Mouse (Mus musculus) right cerebral cortex, postnatal 36 days (tissue): ENCODE measurements around the gene Kmt2e.
"Not testable (repeated sequence)": the region's sequence is repeated elsewhere in the genome, so short reads cannot be mapped to it uniquely, and the experiment has no call there.

ENCODE experiments used
- DNase-seq, 2 experiments: peaks; one replicate each; pipeline ENCODE4 v3.0.0; 2022; ENCODE audit warnings: low spot score in 2 of 2, mixed read lengths in 1 of 2

Kmt2e gene

DNA sequence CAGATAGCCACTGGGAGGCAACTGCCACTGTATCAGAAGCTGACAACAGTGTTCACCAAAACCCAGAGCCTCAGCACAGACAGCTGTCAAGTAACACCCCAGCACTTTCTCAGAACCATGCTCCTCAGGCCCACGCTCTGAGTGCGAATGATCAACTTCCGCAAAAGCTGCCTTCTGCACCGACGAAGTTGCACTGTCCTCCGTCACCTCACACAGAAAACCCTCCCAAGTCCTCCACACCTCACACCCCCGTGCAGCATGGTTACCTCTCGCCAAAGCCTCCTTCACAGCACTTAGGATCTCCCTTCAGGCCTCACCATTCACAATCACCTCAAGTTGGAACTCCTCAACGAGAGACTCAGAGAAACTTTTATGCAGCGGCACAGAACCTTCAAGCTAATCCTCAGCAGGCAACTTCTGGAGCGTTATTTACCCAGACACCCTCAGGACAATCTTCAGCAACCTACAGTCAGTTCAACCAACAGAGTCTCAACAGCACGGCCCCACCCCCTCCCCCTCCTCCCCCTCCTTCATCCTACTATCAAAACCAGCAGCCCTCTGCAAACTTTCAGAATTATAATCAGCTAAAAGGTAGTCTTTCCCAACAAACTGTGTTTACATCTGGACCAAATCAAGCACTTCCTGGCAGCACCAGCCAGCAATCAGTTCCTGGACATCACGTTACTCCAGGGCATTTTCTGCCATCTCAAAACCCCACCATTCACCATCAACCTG is 67.5 kb downstream of the Kmt2e start:
- peak; percentile 47 to 49 for DNase-seq

- no peak for DNase-seq
Measured at GRCm38 (mm10) chr5:23502317-23502937, 68.2 kb downstream of the Kmt2e start.

DNA sequence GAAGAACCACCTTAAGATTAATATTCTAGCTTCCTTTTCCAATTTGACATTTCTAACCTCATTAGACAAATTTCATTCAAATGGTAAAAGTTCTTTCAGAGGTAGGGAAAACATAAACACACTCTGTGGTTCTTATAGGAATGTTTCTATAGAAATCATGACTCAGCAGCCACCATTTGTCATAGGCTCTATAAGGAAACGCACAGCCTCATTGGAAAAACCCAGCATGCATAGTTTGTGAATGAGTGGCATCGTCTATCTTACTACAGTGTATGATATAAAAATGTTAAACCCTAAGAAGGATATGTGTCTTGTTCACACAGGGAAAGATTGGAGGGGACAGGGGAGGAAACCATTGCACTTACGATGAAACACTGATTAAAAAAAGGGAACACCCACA is 71.3 kb downstream of the Kmt2e start:
- DNase-seq = no peak

- DNase-seq = no peak
Measured at GRCm38 (mm10) chr5:23507210-23507609, 73.0 kb downstream of the Kmt2e start.

- no peak for DNase-seq
Measured at GRCm38 (mm10) chr5:23508630-23509029, 74.4 kb downstream of the Kmt2e start.

- DNase-seq = no peak
Measured at GRCm38 (mm10) chr5:23511456-23511855, 77.2 kb downstream of the Kmt2e start.

DNA sequence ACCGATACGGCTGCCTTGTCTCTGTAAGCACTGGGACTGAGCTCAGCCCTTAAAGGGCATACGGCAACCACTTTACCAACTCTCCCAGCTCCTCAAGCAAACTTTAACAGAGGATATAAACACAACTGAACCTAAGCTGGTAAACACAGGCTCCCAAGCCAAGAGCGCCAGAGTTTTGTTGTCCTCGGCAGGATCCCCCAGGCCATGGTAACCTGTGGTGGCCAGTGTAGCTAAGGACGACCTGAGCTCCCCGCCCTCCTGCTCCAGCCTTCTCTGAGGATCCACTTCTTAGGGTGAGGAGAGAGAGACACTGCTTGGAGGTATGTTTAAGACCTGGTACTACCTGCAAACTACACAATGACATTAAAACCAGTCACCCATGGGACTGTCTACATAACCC is 78.3 kb downstream of the Kmt2e start:
- DNase-seq = no peak

GRCm38 (mm10) chr5:23513468-23513867 is 79.2 kb downstream of the Kmt2e start:
- DNase-seq = no peak

- DNase-seq = no peak
Measured at GRCm38 (mm10) chr5:23515038-23515437, 80.8 kb downstream of the Kmt2e start.

GRCm38 (mm10) chr5:23516962-23517361 is 82.7 kb downstream of the Kmt2e start:
- no peak for DNase-seq

DNA sequence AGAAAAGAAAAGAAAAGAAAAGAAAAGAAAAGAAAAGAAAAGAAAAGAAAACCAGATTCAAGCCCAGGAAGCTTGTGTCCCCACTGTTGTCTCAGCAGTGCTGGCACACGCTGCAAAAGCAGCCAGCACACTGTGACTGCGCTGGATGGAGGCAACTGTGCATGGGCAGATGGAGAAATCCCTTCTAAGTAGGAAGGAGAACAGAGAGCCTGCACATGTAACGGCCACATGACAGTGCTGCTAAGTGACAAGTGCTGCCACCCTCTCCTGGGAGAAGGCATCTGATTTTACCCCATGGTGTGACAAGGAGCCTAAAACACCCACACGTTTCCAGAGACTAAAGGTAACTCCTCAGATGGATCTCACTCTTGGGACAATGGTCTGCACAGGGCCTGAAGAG is 83.6 kb downstream of the Kmt2e start:
- DNase-seq = peak; percentile 69 to 80

DNA sequence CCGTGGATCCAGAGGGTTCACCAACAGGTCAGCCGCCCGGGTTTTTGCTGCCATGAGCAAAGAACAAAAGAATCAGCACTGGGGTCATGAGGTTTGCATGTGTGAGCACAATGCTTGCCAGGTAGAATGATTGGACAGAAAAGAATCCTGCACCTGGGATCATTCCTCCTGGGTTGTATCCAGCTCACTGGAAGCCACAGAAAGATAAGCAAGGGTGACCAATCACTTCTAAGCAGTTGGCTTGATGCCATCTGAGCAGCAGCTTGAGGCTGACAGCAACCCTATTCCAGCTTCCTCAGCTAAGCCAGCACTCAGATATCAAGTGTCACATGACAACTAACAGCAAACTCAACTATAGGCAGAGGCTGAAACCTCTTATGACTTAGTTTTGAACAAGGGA is 84.4 kb downstream of the Kmt2e start:
- DNase-seq = no peak

- DNase-seq = no peak
Measured at GRCm38 (mm10) chr5:23519679-23520078, 85.4 kb downstream of the Kmt2e start.

GRCm38 (mm10) chr5:23521645-23522044 is 87.4 kb downstream of the Kmt2e start:
- DNase-seq = no peak

- DNase-seq = no peak
Measured at GRCm38 (mm10) chr5:23523936-23524335, 89.7 kb downstream of the Kmt2e start.

- DNase-seq = no peak
Measured at GRCm38 (mm10) chr5:23524621-23525020, 90.4 kb downstream of the Kmt2e start.

DNA sequence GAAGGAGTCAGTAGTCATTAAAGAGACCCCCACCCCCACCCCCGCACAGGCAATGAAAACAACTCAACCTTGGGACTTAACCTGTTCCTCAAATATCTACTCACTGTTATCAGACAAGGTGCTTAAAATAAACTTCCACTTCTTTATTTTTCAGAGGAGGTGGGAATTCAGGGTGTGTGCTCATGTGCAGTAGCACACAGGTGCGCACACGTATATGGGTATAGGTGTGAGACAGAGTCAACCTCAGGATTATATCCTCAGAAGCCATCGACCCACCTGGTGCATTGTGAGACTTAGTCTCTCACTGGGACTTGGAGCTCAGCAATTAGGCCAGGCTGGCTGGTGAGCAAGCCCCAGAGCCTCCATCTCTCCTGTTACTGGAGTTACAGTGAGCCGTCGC is 96.9 kb downstream of the Kmt2e start:
- DNase-seq = no peak

DNA sequence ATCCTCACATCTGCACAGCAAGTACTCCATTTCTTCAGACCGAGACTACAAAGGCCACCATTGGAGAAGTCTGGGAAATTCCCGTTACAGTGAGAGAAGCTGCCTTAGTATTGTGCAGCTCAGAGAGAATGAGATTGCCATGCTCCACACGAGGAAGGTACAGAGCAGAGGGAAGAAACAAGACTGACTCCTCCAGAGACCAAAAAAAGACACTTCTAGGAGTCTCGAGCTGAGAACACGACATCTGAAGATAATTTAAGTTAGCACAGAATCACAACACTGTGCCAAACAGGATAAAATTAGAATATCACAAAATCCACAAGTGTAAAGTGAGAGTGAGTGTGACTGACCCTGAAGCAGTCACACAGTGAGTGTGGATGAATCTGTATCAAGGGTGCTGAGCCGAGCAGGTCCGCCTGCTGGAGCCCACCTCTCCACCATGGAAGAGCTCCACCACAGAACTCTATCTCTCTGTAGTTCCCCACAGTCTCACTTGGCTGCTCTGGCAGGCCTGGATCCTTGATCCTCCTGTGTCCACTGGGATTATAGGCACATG is 97.4 kb downstream of the Kmt2e start:
- DNase-seq = peak in 1 of 2 experiments; percentile 58

GRCm38 (mm10) chr5:23535692-23536091 is 101.5 kb downstream of the Kmt2e start:
- DNase-seq = no peak

DNA sequence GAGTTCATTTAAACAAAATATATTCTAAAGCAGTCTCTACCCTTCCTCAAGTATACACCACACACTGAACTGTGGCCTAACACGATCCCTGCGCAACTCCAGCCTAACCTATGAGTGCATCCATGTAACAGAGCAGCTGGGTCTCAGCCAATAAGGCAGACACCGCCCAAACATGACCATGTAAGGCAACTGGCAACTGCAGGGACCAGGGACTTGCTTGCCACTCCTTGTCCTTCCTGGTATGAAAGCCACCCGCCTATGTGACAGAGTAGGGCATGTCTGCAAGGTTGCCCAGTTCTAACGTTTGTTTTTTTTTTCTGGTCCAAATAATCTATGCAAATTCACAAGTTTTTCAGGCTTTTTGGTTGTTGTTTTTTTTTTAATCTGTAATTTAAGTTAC is 117.4 kb downstream of the Kmt2e start:
- no peak for DNase-seq

DNA sequence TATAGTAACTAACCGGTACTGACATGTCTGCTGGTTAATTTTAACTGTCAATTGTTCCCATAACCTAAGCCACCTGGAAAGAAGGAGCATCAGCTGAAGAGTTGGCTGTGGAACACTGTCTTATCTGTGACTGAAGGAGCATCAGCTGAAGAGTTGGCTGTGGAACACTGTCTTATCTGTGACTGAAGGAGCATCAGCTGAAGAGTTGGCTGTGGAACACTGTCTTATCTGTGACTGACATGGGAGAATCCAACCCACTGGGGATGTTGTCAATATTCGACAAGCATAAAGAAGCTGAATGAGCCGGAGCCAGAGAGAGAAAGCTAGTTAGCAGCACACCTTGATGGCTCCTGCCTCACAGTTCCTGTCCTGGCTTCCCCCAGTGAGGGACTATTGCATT is 119.1 kb downstream of the Kmt2e start:
- not testable (repeated sequence) for DNase-seq
